Mouse (Mus musculus) cerebellum, adult 2 months (tissue): ENCODE measurements at regions not wholly inside any gene's neighbourhood (a gene's known extent, or its start where the extent isn't known, plus 50 kb on each side); places are given as distances from the start of the nearest gene placed in this dataset.

ENCODE experiments used
- CTCF ChIP-seq: fragments of 200-500 bp; IDR thresholded peaks from 2 replicates; pipeline ENCODE4 v1.5.1; 2011; ENCODE audit warnings: low read depth, mild to moderate bottlenecking, control low read depth, low read length, moderate library complexity, borderline replicate concordance; ENCODE audit not compliant: insufficient read depth
- POLR2A ChIP-seq: fragments of 200-500 bp; IDR thresholded peaks from 2 replicates; pipeline ENCODE4 v1.6.1; 2011; ENCODE audit warnings: low read length, control low read depth, borderline replicate concordance; ENCODE audit not compliant: insufficient read depth

GRCm38 (mm10) chr13:35258720-35259119 is 231.8 kb upstream of the Eci2 start:
- TF ChIP-seq CTCF (no peak), POLR2A (no peak)
